Mouse (Mus musculus) monocyte, adult 5-6 weeks (primary cell): ENCODE data around the gene Plac8. TPM values are rescaled to one million over a fixed set of nuclear protein-coding genes. Genes with fewer than 3 reads are reported as not detected.

Experiments used
- total RNA-seq: library from RNA; stranded (forward); fragments of 200-1000, 200-491, 200-594 nt; gene quantifications from 3 replicates; pipeline ENCODE4 v1.2.3, GENCODE M21; 2017

The Plac8 gene
- total RNA-seq, 1 experiment from 2014 or later, result 1,580 TPM

Other genes starting within 250 kb of the Plac8 start
- 63.0 to 72.7 TPM (median 72.6 TPM) in 3 replicates for gene Sec31a, start 156.0 kb downstream of the Plac8 start, total RNA-seq
- gene Lin54, start 71.6 kb downstream of the Plac8 start, total RNA-seq, result 29.8 to 43.7 TPM (median 33.5 TPM) in 3 replicates
- 71.7 to 79.2 TPM (median 74.8 TPM) in 3 replicates for gene Cops4, start 53.9 kb downstream of the Plac8 start, total RNA-seq
- 35.1 to 44.1 TPM (median 40.2 TPM) in 3 replicates for gene Coq2, start 102.9 kb upstream of the Plac8 start, total RNA-seq
- gene Hpse, start 147.5 kb upstream of the Plac8 start, total RNA-seq, result 31.8 to 34.5 TPM (median 33.4 TPM) in 3 replicates
- 10.3 to 17.1 TPM (median 11.7 TPM) in 3 replicates for gene Helq, start 226.4 kb upstream of the Plac8 start, total RNA-seq
- gene Mrps18c, start 226.4 kb upstream of the Plac8 start, total RNA-seq, result 84.3 to 144 TPM (median 142 TPM) in 3 replicates
- gene Abraxas1, start 248.7 kb upstream of the Plac8 start, total RNA-seq, result 13.2 to 47.0 TPM (median 14.1 TPM) in 3 replicates